Mouse (Mus musculus) neural tube, embryonic 14.5 days (tissue): ENCODE results near the gene Csrnp1. TPM values are rescaled to one million over a fixed set of nuclear protein-coding genes. Genes with fewer than 3 reads are reported as not detected.
"Not testable (repeated sequence)": the region's sequence is repeated elsewhere in the genome, so short reads cannot be mapped to it uniquely, and the experiment has no call there.

Experiments used
- ATAC-seq: fragments of 200-750 bp; cut with Nextera tagmentation; 2 replicates; pipeline ENCODE4 v1.8.0; 2017; ENCODE audit warnings: low read depth, mild to moderate bottlenecking, moderate TSS enrichment, moderate library complexity
- H3K27ac ChIP-seq: fragments of 300-500 bp; sonication (generic); 2 replicates; pipeline ENCODE4 v1.5.1; 2014; ENCODE audit warnings: low read depth, mild to moderate bottlenecking, control low read depth, low read length, moderate library complexity, mixed read lengths
- H3K27me3 ChIP-seq: fragments of 300-500 bp; sonication (generic); 2 replicates; pipeline ENCODE4 v1.6.1; 2014; ENCODE audit warnings: low read length; ENCODE audit not compliant: control insufficient read depth, insufficient read depth
- H3K36me3 ChIP-seq: fragments of 300-500 bp; sonication (generic); 2 replicates; pipeline ENCODE4 v1.6.1; 2014; ENCODE audit warnings: low read length, mixed read lengths; ENCODE audit not compliant: control insufficient read depth, insufficient read depth
- H3K4me1 ChIP-seq: fragments of 300-500 bp; sonication (generic); 2 replicates; pipeline ENCODE4 v1.6.1; 2014; ENCODE audit warnings: low read length; ENCODE audit not compliant: control insufficient read depth, insufficient read depth
- H3K4me2 ChIP-seq: fragments of 300-500 bp; sonication (generic); 2 replicates; pipeline ENCODE4 v1.6.1; 2014; ENCODE audit warnings: mild to moderate bottlenecking, low read depth, low read length, control low read depth
- H3K4me3 ChIP-seq: fragments of 300-500 bp; sonication (generic); 2 replicates; pipeline ENCODE4 v1.5.1; 2014; ENCODE audit warnings: low read depth, low read length, control low read depth, mixed read lengths
- H3K9ac ChIP-seq: fragments of 300-500 bp; sonication (generic); replicated peaks from 2 replicates; pipeline ENCODE4 v1.6.1; 2014; ENCODE audit warnings: low read depth, mild to moderate bottlenecking, control low read depth, low read length, mixed read lengths
- H3K9me3 ChIP-seq: fragments of 300-500 bp; sonication (generic); 2 replicates; pipeline ENCODE4 v1.6.1; 2016; ENCODE audit warnings: low read length; ENCODE audit not compliant: control insufficient read depth
- WGBS: fragments of 180-500 bp; shearing (Covaris S2); extraction: QIAGEN DNeasy Blood & Tissue Kit; methylation state at CpG from one replicate; pipeline ENCODE4 v1.1.7; 2014; 5-methylcytosine and 5-hydroxymethylcytosine counted together
- polyA plus RNA-seq: library from polyadenylated mRNA; unstranded; fragments of >200 nt; fragmentation: Nextera tagmentation; extraction: Ambion mirVana; gene quantifications from 2 replicates; pipeline ENCODE4 v1.2.1, GENCODE M21; 2014

Gene Csrnp1
- polyA plus RNA-seq, 1 experiment from 2014 or later = 0.20 TPM

DNA sequence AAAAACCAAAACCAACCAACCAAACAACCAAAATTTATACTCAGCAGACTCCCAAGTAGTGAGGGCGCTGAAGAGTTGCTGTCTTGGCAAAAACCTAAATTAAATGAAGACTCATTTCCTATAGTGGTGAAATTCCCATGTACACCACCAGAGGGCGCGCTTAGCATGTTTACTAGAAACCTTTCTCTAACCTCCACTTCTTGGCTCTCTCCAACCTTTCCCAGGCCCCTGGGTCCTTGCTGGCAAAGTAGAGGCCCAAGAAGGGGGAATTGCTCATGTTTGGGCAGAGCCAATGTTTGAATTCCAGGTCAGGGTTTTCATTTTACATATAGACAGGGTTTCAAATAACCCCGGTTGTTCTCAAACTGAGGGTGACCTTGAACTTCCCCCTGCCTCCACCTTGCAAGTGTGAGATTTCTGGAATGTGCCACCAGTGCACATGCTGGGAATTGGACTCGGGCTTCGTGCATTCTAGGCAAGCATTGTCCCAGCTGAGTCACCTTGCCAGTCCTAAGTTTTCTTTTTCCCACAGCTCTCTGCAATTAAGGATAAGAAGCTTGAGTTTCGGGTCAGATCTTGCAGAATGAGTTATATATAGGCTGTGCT, 35.9 kb upstream of the Csrnp1 start:
- no peak overlapping the region for H3K27ac ChIP-seq
- H3K36me3 ChIP-seq = no peaks in the 10 kb centered on the region
- no peaks in the 10 kb centered on the region for H3K27me3 ChIP-seq
- no peak overlapping the region for H3K9ac ChIP-seq
- WGBS = 42% methylated on average over 7 of the region's 7 CpGs
- H3K4me3 ChIP-seq = no peak overlapping the region
- no peak for ATAC-seq
- H3K4me1 ChIP-seq = no peaks in the 10 kb centered on the region
- H3K9me3 ChIP-seq = no peaks in the 10 kb centered on the region
- no peak overlapping the region for H3K4me2 ChIP-seq

DNA sequence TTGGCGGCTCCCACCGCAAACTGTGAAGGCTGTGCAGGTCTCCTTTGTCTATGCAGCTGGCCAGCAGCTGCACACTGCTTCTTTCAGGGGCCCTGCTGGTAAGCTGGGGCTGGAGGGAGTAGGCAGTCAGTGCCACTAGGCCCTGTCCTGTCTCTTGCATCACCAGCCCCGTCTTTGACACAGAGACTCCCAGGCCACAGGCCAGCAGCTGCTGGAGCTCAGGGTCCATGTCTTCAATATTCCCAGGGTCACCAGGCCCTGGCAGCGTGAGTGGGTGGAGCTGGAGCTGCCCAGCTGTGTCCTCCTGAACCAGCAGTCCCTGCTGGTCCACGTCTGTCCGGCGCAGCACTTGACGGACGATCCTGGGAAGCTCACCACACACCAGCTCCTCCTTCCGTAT, 32.5 kb upstream of the Csrnp1 start:
- Histone ChIP-seq H3K9me3 (no peaks in the 10 kb centered on the region), H3K4me1 (no peaks in the 10 kb centered on the region), H3K4me2 (no peak overlapping the region), H3K27ac (no peak overlapping the region), H3K27me3 (no peaks in the 10 kb centered on the region), H3K9ac (no peak overlapping the region), H3K4me3 (no peak overlapping the region), H3K36me3 (no peaks in the 10 kb centered on the region)
- no peak for ATAC-seq
- WGBS = 64% methylated on average over 10 of the region's 10 CpGs

DNA sequence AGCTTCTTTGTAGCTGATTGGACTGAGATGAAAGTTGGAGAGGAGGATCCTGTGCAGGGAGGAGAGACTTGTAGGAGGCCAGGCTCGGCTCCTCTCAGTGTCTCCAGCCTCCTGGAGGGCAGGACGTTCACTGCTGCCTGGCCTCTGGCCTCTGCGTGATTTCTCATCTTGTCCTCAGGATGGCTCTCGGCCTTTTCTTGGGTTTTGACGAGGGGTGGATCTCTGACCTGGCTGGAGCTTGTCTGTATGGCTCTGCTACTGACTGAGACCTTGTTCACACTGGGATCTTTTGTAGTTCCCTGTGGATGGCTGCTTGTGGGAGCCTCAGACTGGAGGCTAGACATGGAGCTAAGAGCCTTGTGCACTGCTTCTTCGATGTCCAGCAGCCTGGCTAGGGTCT, 30.4 kb upstream of the Csrnp1 start:
- H3K9me3 ChIP-seq = no peaks in the 10 kb centered on the region
- no peak overlapping the region for H3K4me3 ChIP-seq
- H3K27me3 ChIP-seq = no peaks in the 10 kb centered on the region
- no peaks in the 10 kb centered on the region for H3K36me3 ChIP-seq
- H3K4me2 ChIP-seq = no peak overlapping the region
- no peak overlapping the region for H3K27ac ChIP-seq
- H3K9ac ChIP-seq = no peak overlapping the region
- 64% methylated on average over 6 of the region's 6 CpGs for WGBS
- no peak for ATAC-seq
- no peaks in the 10 kb centered on the region; the same call in 1 of the 2 replicates for H3K4me1 ChIP-seq

DNA sequence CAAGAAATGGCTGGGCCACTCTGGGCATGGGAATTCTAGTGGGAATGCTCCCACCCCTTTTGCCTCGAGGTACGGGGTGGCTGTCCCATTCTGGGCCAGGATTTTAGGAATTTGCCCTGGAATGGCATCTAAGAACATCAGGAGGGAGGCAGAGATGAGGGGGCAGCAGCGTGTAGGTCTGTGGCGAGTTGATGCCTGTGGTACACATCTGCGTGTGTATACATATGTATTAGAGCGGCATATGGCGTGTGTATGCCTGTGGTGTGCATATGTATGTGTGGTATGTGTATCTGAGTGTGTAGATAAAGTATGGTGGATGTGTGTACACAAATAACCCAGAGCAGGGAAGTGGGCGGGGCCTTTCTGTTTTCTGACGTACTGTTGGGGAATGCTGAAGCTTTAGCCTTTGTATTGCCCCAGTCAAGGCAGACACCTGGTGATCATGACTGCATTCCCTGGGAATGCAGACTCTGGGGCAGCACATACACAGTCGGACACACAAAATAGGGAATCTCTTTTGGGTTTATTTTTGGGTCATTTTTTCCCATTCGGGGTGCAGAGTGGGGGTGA, 28.9 kb upstream of the Csrnp1 start:
- ATAC-seq = no peak
- Histone ChIP-seq H3K27ac (no peak overlapping the region), H3K9me3 (no peaks in the 10 kb centered on the region), H3K27me3 (no peaks in the 10 kb centered on the region), H3K9ac (no peak overlapping the region), H3K36me3 (no peaks in the 10 kb centered on the region), H3K4me2 (no peak overlapping the region), H3K4me1 (no peaks in the 10 kb centered on the region; the same call in 1 of the 2 replicates), H3K4me3 (no peak overlapping the region)
- WGBS = 78% methylated on average over 11 of the region's 11 CpGs

GRCm38 (mm10) chr9:120012781-120013180, 28.3 kb upstream of the Csrnp1 start:
- Histone ChIP-seq H3K36me3 (no peaks in the 10 kb centered on the region), H3K9ac (no peak overlapping the region), H3K4me1 (no peaks in the 10 kb centered on the region; the same call in 1 of the 2 replicates), H3K27me3 (no peaks in the 10 kb centered on the region), H3K4me3 (no peak overlapping the region), H3K4me2 (no peak overlapping the region), H3K27ac (no peak overlapping the region), H3K9me3 (no peaks in the 10 kb centered on the region)
- ATAC-seq = no peak
- WGBS = 85% methylated on average over 5 of the region's 5 CpGs

- not testable (repeated sequence) for H3K4me1 ChIP-seq, ATAC-seq, H3K4me3 ChIP-seq, H3K9ac ChIP-seq, H3K4me2 ChIP-seq, H3K27me3 ChIP-seq, H3K36me3 ChIP-seq, H3K9me3 ChIP-seq, H3K27ac ChIP-seq
- WGBS = 86% methylated on average over 6 of the region's 6 CpGs
These were observed 27.7 kb upstream of the Csrnp1 start for GRCm38 (mm10) chr9:120012161-120012560.

- peak overlapping the region; percentile 79 for H3K4me2 ChIP-seq
- H3K9ac ChIP-seq = peak overlapping the region; percentile 63
- no peaks in the 10 kb centered on the region for H3K27me3 ChIP-seq
- ATAC-seq = peak; percentile 68
- 1% methylated on average over 10 of the region's 10 CpGs for WGBS
- H3K27ac ChIP-seq = peak overlapping the region; percentile 82
- no peaks in the 10 kb centered on the region; the same call in 1 of the 2 replicates for H3K4me1 ChIP-seq
- H3K36me3 ChIP-seq = no peaks in the 10 kb centered on the region
- H3K9me3 ChIP-seq = no peaks in the 10 kb centered on the region
- H3K4me3 ChIP-seq = peak overlapping the region; percentile 42
These were observed 27.1 kb upstream of the Csrnp1 start for GRCm38 (mm10) chr9:120011533-120011932.

GRCm38 (mm10) chr9:120010781-120011511, 26.5 kb upstream of the Csrnp1 start:
- H3K36me3 ChIP-seq = no peaks in the 10 kb centered on the region
- no peaks in the 10 kb centered on the region for H3K27me3 ChIP-seq
- H3K9ac ChIP-seq = peak overlapping the region; percentile 63
- H3K4me3 ChIP-seq = peak overlapping the region; percentile 42
- 2% methylated on average over 49 of the region's 60 CpGs for WGBS
- peak overlapping the region; percentile 82 for H3K27ac ChIP-seq
- H3K4me2 ChIP-seq = peak overlapping the region; percentile 79
- H3K4me1 ChIP-seq = no peaks in the 10 kb centered on the region; the same call in 1 of the 2 replicates
- no peaks in the 10 kb centered on the region for H3K9me3 ChIP-seq
- peak; percentile 94 for ATAC-seq

DNA sequence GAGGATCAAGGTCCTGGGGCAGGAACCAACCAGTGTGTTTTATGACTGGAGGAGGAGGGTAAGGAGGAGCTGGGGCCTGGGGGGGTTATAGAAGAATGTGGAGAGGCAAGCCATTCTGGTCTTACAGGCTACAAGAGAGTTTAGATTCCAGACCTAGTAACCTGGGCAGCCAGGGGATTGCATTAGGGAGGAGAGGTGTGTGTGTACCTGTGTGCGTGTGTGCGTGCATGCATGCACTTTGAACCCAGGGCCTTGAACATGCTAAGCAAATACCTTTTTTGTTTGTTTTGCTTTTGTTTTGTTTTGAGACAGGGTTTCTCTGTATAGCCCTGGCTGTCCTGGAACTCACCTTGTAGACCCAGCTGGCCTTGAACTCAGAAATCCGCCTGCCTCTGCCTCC, 25.4 kb upstream of the Csrnp1 start:
- ATAC-seq = no peak
- WGBS = 98% methylated on average over 3 of the region's 3 CpGs

More for the DNA sequence above, 25.4 kb upstream of the Csrnp1 start:
- Histone ChIP-seq H3K9me3 (no peaks in the 10 kb centered on the region), H3K36me3 (no peaks in the 10 kb centered on the region), H3K4me2 (no peak overlapping the region), H3K4me1 (no peaks in the 10 kb centered on the region; the same call in 1 of the 2 replicates), H3K27ac (no peak overlapping the region), H3K4me3 (no peak overlapping the region), H3K9ac (no peak overlapping the region), H3K27me3 (no peaks in the 10 kb centered on the region)
